Mouse (Mus musculus) forebrain, embryonic 12.5 days (tissue): ENCODE measurements at regions not wholly inside any gene's neighbourhood (a gene's known extent, or its start where the extent isn't known, plus 50 kb on each side); places are given as distances from the start of the nearest gene placed in this dataset.

Experiments
- ATAC-seq: fragments of 200-750 bp; cut with Nextera tagmentation; 2 replicates; pipeline ENCODE4 v1.8.0; 2017; ENCODE audit warnings: moderate TSS enrichment; ENCODE audit not compliant: low FRiP score
- H3K27ac ChIP-seq: fragments of 300-500 bp; sonication (generic); 2 replicates; pipeline ENCODE4 v1.5.1; 2016; ENCODE audit warnings: mild to moderate bottlenecking
- H3K27me3 ChIP-seq: fragments of 300-500 bp; sonication (generic); 2 replicates; pipeline ENCODE4 v1.6.1; 2016; ENCODE audit warnings: mild to moderate bottlenecking
- H3K36me3 ChIP-seq: fragments of 300-500 bp; sonication (generic); replicated peaks from 2 replicates; pipeline ENCODE4 v1.6.1; 2016; ENCODE audit warnings: mild to moderate bottlenecking
- H3K4me1 ChIP-seq: fragments of 300-500 bp; sonication (generic); 2 replicates; pipeline ENCODE4 v1.6.1; 2016
- H3K4me2 ChIP-seq: fragments of 300-500 bp; sonication (generic); 2 replicates; pipeline ENCODE4 v1.6.1; 2016; ENCODE audit warnings: mild to moderate bottlenecking, moderate library complexity
- H3K4me3 ChIP-seq: fragments of 300-500 bp; sonication (generic); replicated peaks from 2 replicates; pipeline ENCODE4 v1.5.1; 2016; ENCODE audit warnings: mild to moderate bottlenecking
- H3K9ac ChIP-seq: fragments of 300-500 bp; sonication (generic); 2 replicates; pipeline ENCODE4 v1.6.1; 2016; ENCODE audit warnings: mild to moderate bottlenecking
- H3K9me3 ChIP-seq: fragments of 300-500 bp; sonication (generic); 2 replicates; pipeline ENCODE4 v1.6.1; 2016
- WGBS: fragments of 180-500 bp; shearing (Covaris S2); methylation state at CpG from one replicate; pipeline ENCODE4 v1.1.7; 2016; 5-methylcytosine and 5-hydroxymethylcytosine counted together

DNA sequence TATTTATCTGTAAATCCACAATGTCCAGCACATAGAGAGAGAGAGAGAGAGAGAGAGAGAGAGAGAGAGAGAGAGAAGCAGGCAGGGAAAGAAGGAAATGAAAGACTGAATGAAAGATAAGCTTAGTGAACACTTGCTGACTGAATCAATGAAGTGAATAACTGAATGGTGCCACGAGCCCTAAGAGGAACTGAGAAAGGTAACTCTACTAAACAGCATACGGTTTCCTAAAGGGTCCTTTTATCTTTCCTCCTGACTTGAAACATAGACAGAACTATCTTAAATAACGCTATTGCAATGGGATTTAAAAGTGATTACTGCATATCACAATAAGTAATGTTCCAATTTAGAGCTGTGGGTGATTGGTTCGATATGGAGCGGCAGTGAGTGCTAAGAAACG is 121.0 kb downstream of the Rbm26 start:
- H3K9ac ChIP-seq = no peak overlapping the region
- no peaks in the 10 kb centered on the region for H3K27me3 ChIP-seq
- no peak overlapping the region for H3K4me3 ChIP-seq
- H3K36me3 ChIP-seq = no peaks in the 10 kb centered on the region
- ATAC-seq = no peak
- H3K27ac ChIP-seq = no peak overlapping the region
- WGBS = 89% methylated on average over 6 of the region's 6 CpGs
- no peaks in the 10 kb centered on the region for H3K9me3 ChIP-seq
- no peak overlapping the region for H3K4me2 ChIP-seq
- H3K4me1 ChIP-seq = no peaks in the 10 kb centered on the region

- Histone ChIP-seq H3K9ac (no peak overlapping the region), H3K4me2 (no peak overlapping the region), H3K4me3 (no peak overlapping the region), H3K27me3 (no peaks in the 10 kb centered on the region), H3K27ac (no peak overlapping the region), H3K9me3 (no peaks in the 10 kb centered on the region), H3K4me1 (no peaks in the 10 kb centered on the region), H3K36me3 (no peaks in the 10 kb centered on the region)
- no peak for ATAC-seq
Observed at GRCm38 (mm10) chr14:105038798-105039197, 138.3 kb downstream of the Rbm26 start.

GRCm38 (mm10) chr14:105034712-105035377 is 142.3 kb downstream of the Rbm26 start:
- 42% methylated on average over 14 of the region's 14 CpGs for WGBS
- Histone ChIP-seq H3K4me1 (no peaks in the 10 kb centered on the region), H3K4me2 (peak overlapping the region; percentile 17; the same call in 1 of the 2 replicates), H3K9me3 (no peaks in the 10 kb centered on the region), H3K27ac (no peak overlapping the region), H3K9ac (no peak overlapping the region), H3K36me3 (no peaks in the 10 kb centered on the region), H3K27me3 (no peaks in the 10 kb centered on the region), H3K4me3 (no peak overlapping the region)
- no peak for ATAC-seq

DNA sequence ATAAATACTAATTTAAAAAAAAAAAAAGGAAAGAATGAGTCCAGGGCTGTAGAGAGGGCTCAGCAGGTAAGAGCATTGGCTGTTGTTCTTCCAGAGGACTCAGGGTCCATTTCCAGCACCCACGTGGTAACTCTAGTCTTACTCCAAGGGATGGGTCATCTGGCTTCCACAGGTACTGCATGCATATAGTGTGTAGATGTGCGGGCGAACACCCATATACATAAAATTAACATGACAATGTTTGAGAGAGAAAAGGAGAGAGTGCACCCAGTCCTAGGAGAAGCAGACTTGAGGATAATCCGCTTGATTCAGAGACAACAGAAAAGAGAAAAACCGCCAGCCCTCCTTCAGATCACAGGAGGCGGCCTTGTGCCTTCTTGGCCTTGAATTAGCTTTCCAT is 157.2 kb downstream of the Rbm26 start:
- Histone ChIP-seq H3K27me3 (no peaks in the 10 kb centered on the region), H3K4me1 (peaks cover 14% of the 10 kb centered on the region), H3K9me3 (no peaks in the 10 kb centered on the region), H3K27ac (no peak overlapping the region), H3K36me3 (no peaks in the 10 kb centered on the region), H3K4me3 (no peak overlapping the region), H3K9ac (no peak overlapping the region), H3K4me2 (no peak overlapping the region)
- 63% methylated on average over 6 of the region's 6 CpGs for WGBS
- ATAC-seq = no peak

GRCm38 (mm10) chr14:105016089-105016846 is 160.9 kb downstream of the Rbm26 start:
- Histone ChIP-seq H3K27me3 (no peaks in the 10 kb centered on the region), H3K9ac (no peak overlapping the region), H3K9me3 (no peaks in the 10 kb centered on the region), H3K4me3 (no peak overlapping the region), H3K4me2 (peak overlapping the region; percentile 32), H3K4me1 (peaks cover 5% of the 10 kb centered on the region; the same call in 1 of the 2 replicates), H3K27ac (no peak overlapping the region), H3K36me3 (no peaks in the 10 kb centered on the region)
- 50% methylated on average over 17 of the region's 17 CpGs for WGBS
- peak; percentile 52; the same call in 1 of the 2 replicates for ATAC-seq

DNA sequence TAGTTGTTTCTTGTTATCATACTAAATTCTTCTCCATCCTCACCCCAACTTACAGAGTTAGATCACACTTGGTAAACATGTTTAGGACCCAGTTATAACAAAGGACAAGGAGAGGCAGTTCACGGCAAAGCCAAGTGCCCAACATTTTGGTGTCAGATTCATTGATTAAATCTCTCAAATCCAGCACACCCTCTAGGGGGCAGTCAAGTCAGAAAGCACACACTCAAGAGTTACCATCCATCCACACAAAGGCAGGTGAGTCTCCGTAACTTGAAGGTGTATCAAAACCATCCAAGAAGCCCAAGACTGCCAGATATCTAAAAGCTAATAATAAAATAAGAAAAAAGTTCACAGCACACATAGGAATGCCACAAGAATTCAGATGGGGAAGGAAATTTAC is 161.8 kb downstream of the Rbm26 start:
- Histone ChIP-seq H3K4me1 (peaks cover 5% of the 10 kb centered on the region; the same call in 1 of the 2 replicates), H3K27ac (no peak overlapping the region), H3K4me2 (no peak overlapping the region), H3K27me3 (no peaks in the 10 kb centered on the region), H3K4me3 (no peak overlapping the region), H3K36me3 (no peaks in the 10 kb centered on the region), H3K9ac (no peak overlapping the region), H3K9me3 (no peaks in the 10 kb centered on the region)
- ATAC-seq = no peak
- 88% methylated on average over 2 of the region's 2 CpGs for WGBS

- Histone ChIP-seq H3K4me3 (no peak overlapping the region), H3K27ac (no peak overlapping the region), H3K4me1 (no peaks in the 10 kb centered on the region; the same call in 1 of the 2 replicates), H3K4me2 (no peak overlapping the region), H3K27me3 (no peaks in the 10 kb centered on the region), H3K9ac (no peak overlapping the region), H3K36me3 (no peaks in the 10 kb centered on the region), H3K9me3 (no peaks in the 10 kb centered on the region)
- ATAC-seq = no peak
Observed at GRCm38 (mm10) chr14:105010742-105011141, 166.4 kb downstream of the Rbm26 start.

DNA sequence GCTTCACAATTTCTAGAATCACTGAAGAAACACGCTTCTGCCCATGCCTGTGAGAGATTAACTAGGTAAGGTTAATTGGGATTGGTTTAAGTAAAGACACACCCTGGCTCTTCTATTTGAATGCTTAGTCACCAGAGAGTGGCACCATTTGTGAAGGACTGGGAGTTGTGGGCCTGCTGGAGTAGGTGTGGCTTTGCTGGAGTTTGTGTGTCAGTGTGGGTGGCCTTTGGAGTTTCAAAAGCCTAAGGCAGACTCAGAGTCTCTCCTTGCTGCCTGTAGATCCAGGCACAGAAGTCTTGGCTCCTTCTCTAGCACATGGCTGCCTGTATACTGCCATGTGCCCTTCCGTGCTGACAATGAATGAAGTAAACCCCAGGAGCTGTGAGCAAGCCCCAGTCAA is 168.8 kb downstream of the Rbm26 start:
- no peaks in the 10 kb centered on the region for H3K4me1 ChIP-seq
- no peak overlapping the region for H3K4me2 ChIP-seq
- no peaks in the 10 kb centered on the region for H3K36me3 ChIP-seq
- H3K9ac ChIP-seq = no peak overlapping the region
- WGBS = 80% methylated on average over 2 of the region's 2 CpGs
- no peaks in the 10 kb centered on the region for H3K9me3 ChIP-seq
- H3K27me3 ChIP-seq = no peaks in the 10 kb centered on the region
- ATAC-seq = no peak
- H3K27ac ChIP-seq = no peak overlapping the region
- no peak overlapping the region for H3K4me3 ChIP-seq

- Histone ChIP-seq H3K9ac (no peak overlapping the region), H3K36me3 (no peaks in the 10 kb centered on the region), H3K4me2 (no peak overlapping the region), H3K4me1 (no peaks in the 10 kb centered on the region), H3K4me3 (no peak overlapping the region), H3K9me3 (no peaks in the 10 kb centered on the region), H3K27me3 (no peaks in the 10 kb centered on the region), H3K27ac (no peak overlapping the region)
- 94% methylated on average over 3 of the region's 3 CpGs for WGBS
- ATAC-seq = no peak
Observed at GRCm38 (mm10) chr14:104994066-104994465, 183.1 kb downstream of the Rbm26 start.

DNA sequence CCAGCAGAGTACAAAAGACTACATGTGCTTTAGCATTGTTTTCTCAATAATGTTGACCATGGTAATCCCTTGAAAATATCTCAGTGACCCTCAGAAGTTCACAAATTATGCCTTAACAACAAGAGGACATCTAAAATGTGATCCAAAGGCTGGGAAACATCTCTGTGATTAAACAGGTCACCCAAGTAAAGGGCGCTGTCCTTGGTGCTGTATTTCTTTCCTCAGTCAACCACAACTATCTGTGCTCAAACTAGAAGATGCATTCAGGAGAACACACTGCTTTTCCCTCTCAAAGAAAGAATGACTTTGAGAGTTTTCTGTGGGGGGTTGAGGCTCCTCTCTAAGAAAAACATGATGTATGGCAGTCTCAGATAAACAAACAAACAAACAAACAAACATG is 211.1 kb downstream of the Rbm26 start:
- no peak overlapping the region for H3K4me2 ChIP-seq
- H3K4me1 ChIP-seq = no peaks in the 10 kb centered on the region
- H3K27me3 ChIP-seq = no peaks in the 10 kb centered on the region
- no peaks in the 10 kb centered on the region for H3K9me3 ChIP-seq
- no peak overlapping the region for H3K9ac ChIP-seq
- H3K36me3 ChIP-seq = no peaks in the 10 kb centered on the region
- H3K4me3 ChIP-seq = no peak overlapping the region
- no peak overlapping the region for H3K27ac ChIP-seq
- ATAC-seq = no peak
- WGBS = 75% methylated on average over 1 of the region's 1 CpGs

- Histone ChIP-seq H3K4me2 (no peak overlapping the region), H3K4me3 (no peak overlapping the region), H3K27ac (no peak overlapping the region), H3K27me3 (no peaks in the 10 kb centered on the region), H3K9me3 (no peaks in the 10 kb centered on the region), H3K4me1 (no peaks in the 10 kb centered on the region), H3K9ac (no peak overlapping the region), H3K36me3 (no peaks in the 10 kb centered on the region)
- no peak for ATAC-seq
- 93% methylated on average over 5 of the region's 5 CpGs for WGBS
Observed at GRCm38 (mm10) chr14:104943450-104943849, 233.7 kb downstream of the Rbm26 start.

DNA sequence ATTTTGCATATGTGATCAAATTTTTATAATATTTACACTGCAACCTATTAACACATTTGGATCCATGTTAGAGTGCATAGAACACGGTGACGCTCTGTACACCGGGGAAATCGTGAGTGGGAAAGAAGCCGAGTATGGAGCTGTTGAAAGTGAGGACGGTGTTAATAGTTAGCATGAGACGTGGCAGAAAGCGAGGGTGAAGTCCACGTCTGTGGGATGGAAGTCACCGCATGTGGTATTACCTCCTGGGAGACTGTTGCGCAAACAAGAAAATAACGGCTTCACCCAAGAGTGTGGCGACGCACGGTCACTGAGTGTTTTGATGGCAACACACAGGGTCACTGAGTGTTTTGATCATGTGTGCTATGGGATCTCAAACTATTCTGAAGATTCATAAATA is 237.2 kb downstream of the Rbm26 start:
- Histone ChIP-seq H3K9ac (no peak overlapping the region), H3K4me1 (no peaks in the 10 kb centered on the region), H3K4me3 (no peak overlapping the region), H3K36me3 (no peaks in the 10 kb centered on the region), H3K27me3 (no peaks in the 10 kb centered on the region), H3K9me3 (no peaks in the 10 kb centered on the region), H3K4me2 (no peak overlapping the region), H3K27ac (no peak overlapping the region)
- 87% methylated on average over 15 of the region's 15 CpGs for WGBS
- ATAC-seq = no peak
